Mouse (Mus musculus): ENCODE data around the gene Lrrk1.

DNA sequence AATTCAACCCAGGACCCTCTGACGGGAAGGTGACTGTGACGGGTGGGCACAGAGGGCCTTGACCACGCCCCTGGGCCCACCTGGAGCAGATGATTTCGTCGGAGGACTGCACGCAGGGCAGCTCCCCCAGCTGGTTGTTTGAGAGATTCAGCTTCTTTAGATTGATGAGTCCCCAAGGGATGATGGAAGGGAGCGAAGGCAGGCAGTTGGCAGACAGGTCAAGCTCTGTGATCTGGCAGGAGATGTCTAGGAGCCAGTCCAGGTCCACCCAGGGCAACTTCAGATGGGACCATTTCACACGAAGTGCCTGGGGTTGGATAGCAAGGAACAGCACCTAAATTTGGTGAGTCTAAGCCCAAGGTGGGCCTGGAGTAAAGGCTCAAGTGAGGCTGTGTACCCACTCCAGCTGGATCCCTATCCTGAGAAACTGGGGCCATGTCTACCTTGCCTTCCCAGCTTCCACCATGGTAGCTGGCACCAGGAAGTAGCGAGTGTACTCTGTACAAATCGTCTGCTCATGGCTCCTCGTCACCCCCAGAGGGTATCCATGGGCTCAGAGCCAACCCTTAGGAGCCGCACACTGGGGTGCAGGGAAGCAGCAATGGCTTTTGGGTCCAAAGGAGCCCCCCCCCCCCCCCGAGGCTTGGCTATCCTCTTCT, 79.4 kb downstream of the Lrrk1 start:
- TF ChIP-seq GATA1 (IDR thresholded peaks at IDR 0.05; ENCODE audit: borderline replicate concordance, low read length): no peak
- TF ChIP-seq FLI1 (IDR thresholded peaks at IDR 0.05; ENCODE audit: low read length): no peak

Measured in megakaryocyte, embryonic 14.5 days (primary cell).